Mouse (Mus musculus) splenic B cell, adult 2 months (primary cell): ENCODE data around the gene Trappc2l.
A peak's percentile ranks its signal among the peaks of the same experiment; 100 is the strongest.
"Not testable (repeated sequence)": the region's sequence is repeated elsewhere in the genome, so short reads cannot be mapped to it uniquely, and the experiment has no call there.

Experiments
- DNase-seq: peaks from one replicate; pipeline ENCODE4 v3.0.0-alpha.2; 2011; ENCODE audit warnings: low read depth, low spot score
- H3K27me3 ChIP-seq: 2 replicates; pipeline ENCODE4 v1.6.1; 2012; ENCODE audit warnings: mild to moderate bottlenecking, low read length, moderate library complexity, mixed read lengths; ENCODE audit not compliant: control insufficient read depth, poor library complexity, insufficient read depth, severe bottlenecking
- H3K36me3 ChIP-seq: 2 replicates; pipeline ENCODE4 v1.6.1; 2012; ENCODE audit warnings: mild to moderate bottlenecking, low read length, moderate library complexity, mixed read lengths; ENCODE audit not compliant: control insufficient read depth, poor library complexity, insufficient read depth, severe bottlenecking

Gene Trappc2l

GRCm38 (mm10) chr8:122611295-122612133 lies at the start of gene Trappc2l, which contains the start of gene Galns:
Gene Trappc2l, plus strand, starts transcription at chr8:122611640.
Gene Galns, minus strand, starts transcription at chr8:122611463.
- DNase-seq = peak; percentile 99
- no peaks in the 10 kb centered on the region for H3K27me3 ChIP-seq

GRCm38 (mm10) chr8:122564363-122565352 lies 46.8 kb upstream of the Trappc2l start:
- no peaks in the 10 kb centered on the region for H3K27me3 ChIP-seq
- peak; percentile 42 for DNase-seq

More at GRCm38 (mm10) chr8:122611295-122612133, at the start of gene Trappc2l, which contains the start of gene Galns:
- no peaks in the 10 kb centered on the region for H3K36me3 ChIP-seq

GRCm38 (mm10) chr8:122566766-122567165 lies 44.7 kb upstream of the Trappc2l start:
- H3K36me3 ChIP-seq = peaks cover 3% of the 10 kb centered on the region; the same call in 1 of the 2 replicates
- DNase-seq = no peak
- no peaks in the 10 kb centered on the region for H3K27me3 ChIP-seq

More at GRCm38 (mm10) chr8:122564363-122565352, 46.8 kb upstream of the Trappc2l start:
- H3K36me3 ChIP-seq = no peaks in the 10 kb centered on the region

- H3K27me3 ChIP-seq = no peaks in the 10 kb centered on the region
- peak; percentile 97 for DNase-seq
- H3K36me3 ChIP-seq = peaks cover 7% of the 10 kb centered on the region; the same call in 1 of the 2 replicates
Measured at GRCm38 (mm10) chr8:122567361-122568108, 43.9 kb upstream of the Trappc2l start, which contains the start of gene Cdt1. Gene Cdt1, plus strand, starts transcription at chr8:122568015.

- Histone ChIP-seq H3K27me3 (no peaks in the 10 kb centered on the region), H3K36me3 (peaks cover 7% of the 10 kb centered on the region; the same call in 1 of the 2 replicates)
- peak; percentile 96 for DNase-seq
Measured at GRCm38 (mm10) chr8:122568109-122568504, 43.3 kb upstream of the Trappc2l start.

GRCm38 (mm10) chr8:122568881-122569309 lies 42.5 kb upstream of the Trappc2l start:
- H3K27me3 ChIP-seq = no peaks in the 10 kb centered on the region
- H3K36me3 ChIP-seq = peaks cover 7% of the 10 kb centered on the region; the same call in 1 of the 2 replicates
- DNase-seq = peak; percentile 49

GRCm38 (mm10) chr8:122569329-122569728 lies 42.1 kb upstream of the Trappc2l start:
- peak; percentile 26 for DNase-seq
- no peaks in the 10 kb centered on the region for H3K27me3 ChIP-seq
- H3K36me3 ChIP-seq = peaks cover 7% of the 10 kb centered on the region; the same call in 1 of the 2 replicates

GRCm38 (mm10) chr8:122569996-122570395 lies 41.4 kb upstream of the Trappc2l start:
- Histone ChIP-seq H3K36me3 (peaks cover 9% of the 10 kb centered on the region; the same call in 1 of the 2 replicates), H3K27me3 (no peaks in the 10 kb centered on the region)
- DNase-seq = no peak

- peaks cover 9% of the 10 kb centered on the region; the same call in 1 of the 2 replicates for H3K36me3 ChIP-seq
- no peak for DNase-seq
- H3K27me3 ChIP-seq = no peaks in the 10 kb centered on the region
Measured at GRCm38 (mm10) chr8:122571153-122571552, 40.3 kb upstream of the Trappc2l start.

GRCm38 (mm10) chr8:122571750-122572267 lies 39.6 kb upstream of the Trappc2l start:
- DNase-seq = no peak
- H3K36me3 ChIP-seq = peaks cover 9% of the 10 kb centered on the region; the same call in 1 of the 2 replicates
- no peaks in the 10 kb centered on the region for H3K27me3 ChIP-seq

GRCm38 (mm10) chr8:122572751-122573150 lies 38.7 kb upstream of the Trappc2l start:
- Histone ChIP-seq H3K27me3 (no peaks in the 10 kb centered on the region), H3K36me3 (peaks cover 9% of the 10 kb centered on the region; the same call in 1 of the 2 replicates)
- DNase-seq = no peak

GRCm38 (mm10) chr8:122573176-122573575 lies 38.3 kb upstream of the Trappc2l start:
- H3K27me3 ChIP-seq = not testable (repeated sequence)

GRCm38 (mm10) chr8:122573577-122573976 lies 37.9 kb upstream of the Trappc2l start:
- peaks cover 9% of the 10 kb centered on the region; the same call in 1 of the 2 replicates for H3K36me3 ChIP-seq
- DNase-seq = no peak

More at GRCm38 (mm10) chr8:122573176-122573575, 38.3 kb upstream of the Trappc2l start:
- DNase-seq, H3K36me3 ChIP-seq: not testable (repeated sequence)

More at GRCm38 (mm10) chr8:122573577-122573976, 37.9 kb upstream of the Trappc2l start:
- no peaks in the 10 kb centered on the region for H3K27me3 ChIP-seq
